Mouse (Mus musculus) gastrocnemius, postnatal 10 days (tissue): ENCODE measurements around the gene Sqor. TPM values are rescaled to one million over a fixed set of nuclear protein-coding genes. Genes with fewer than 3 reads are reported as not detected.

Experiments used
- DNase-seq: peaks from one replicate; pipeline ENCODE4 v3.0.0; 2021; ENCODE audit warnings: mixed read lengths
- long read RNA-seq, 2 experiments: library from polyadenylated mRNA; stranded (forward); transcript quantifications; one replicate each; pipeline ENCODE4 v2.0.0; 2021
- total RNA-seq, 2 experiments: library from RNA; stranded (reverse); gene quantifications; 2 replicates each; pipeline ENCODE4 v1.2.3; 2021

Gene Sqor
- 10 to 100 TPM; 10.4 to 11.2 TPM for total RNA-seq
- long read RNA-seq, experiment 1, transcript Sqor-201 (10 exons, 1,804 nt), result major isoform, 7 of 10 reads
- long read RNA-seq, experiment 1, partial matches to known transcripts, result 1 of 10 reads
- long read RNA-seq, experiment 1, other reads (novel, unspliced or antisense), result 2 of 10 reads
- long read RNA-seq, experiment 2, transcript Sqor-201 (10 exons, 1,804 nt), result major isoform, 12 of 15 reads
- long read RNA-seq, experiment 2, partial matches to known transcripts, result 0 of 15 reads
- long read RNA-seq, experiment 2, other reads (novel, unspliced or antisense), result 3 of 15 reads

- peak; percentile 70 for DNase-seq
These were observed at the start of gene Sqor for GRCm38 (mm10) chr2:122765071-122765793. Gene Sqor, plus strand, starts transcription at chr2:122765237.

- DNase-seq, result no peak
These were observed 48.7 kb upstream of the Sqor start for GRCm38 (mm10) chr2:122716301-122716842.

DNA sequence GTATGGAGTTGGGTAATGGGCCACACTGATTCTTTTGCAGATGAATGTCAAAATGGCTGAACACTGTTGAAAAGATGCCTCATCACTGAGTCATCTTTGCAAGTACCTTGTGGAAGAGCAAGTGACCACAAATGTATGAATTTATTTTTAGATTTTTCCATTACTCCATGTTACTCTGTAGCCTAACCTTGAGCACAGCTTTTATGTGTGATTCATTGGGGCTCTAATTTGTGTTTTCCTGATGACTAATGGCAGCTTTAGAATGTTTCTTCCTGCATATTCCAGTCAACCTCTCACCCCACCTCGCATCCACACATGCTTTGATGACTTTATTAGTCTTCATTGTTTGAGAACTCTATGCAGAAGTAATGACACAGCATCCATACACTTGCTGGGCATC lies 45.8 kb upstream of the Sqor start:
- DNase-seq, result no peak

GRCm38 (mm10) chr2:122720564-122720963 lies 44.5 kb upstream of the Sqor start:
- no peak for DNase-seq

DNA sequence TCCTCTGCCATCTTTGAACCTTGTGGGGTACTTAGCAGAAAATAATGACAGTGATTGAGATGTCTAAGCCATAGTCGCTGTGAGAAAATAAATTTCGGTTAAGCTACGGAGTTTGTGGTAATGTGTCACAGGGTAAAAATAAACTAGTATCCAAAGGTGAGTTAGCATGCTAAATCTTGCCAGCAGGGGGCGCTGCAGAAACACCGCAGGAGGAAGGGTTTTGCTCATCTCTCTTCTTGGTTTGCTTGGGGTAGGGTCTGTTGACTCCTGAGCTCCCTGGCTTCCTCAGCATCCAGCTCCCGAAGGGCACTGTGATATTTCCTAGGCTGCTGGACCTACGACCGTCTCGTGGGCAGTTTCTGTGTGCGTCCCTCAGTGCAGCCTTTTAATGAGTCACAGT lies 39.4 kb upstream of the Sqor start:
- peak; percentile 46 for DNase-seq

- DNase-seq, result no peak
These were observed 33.6 kb upstream of the Sqor start for GRCm38 (mm10) chr2:122731456-122731855.

DNA sequence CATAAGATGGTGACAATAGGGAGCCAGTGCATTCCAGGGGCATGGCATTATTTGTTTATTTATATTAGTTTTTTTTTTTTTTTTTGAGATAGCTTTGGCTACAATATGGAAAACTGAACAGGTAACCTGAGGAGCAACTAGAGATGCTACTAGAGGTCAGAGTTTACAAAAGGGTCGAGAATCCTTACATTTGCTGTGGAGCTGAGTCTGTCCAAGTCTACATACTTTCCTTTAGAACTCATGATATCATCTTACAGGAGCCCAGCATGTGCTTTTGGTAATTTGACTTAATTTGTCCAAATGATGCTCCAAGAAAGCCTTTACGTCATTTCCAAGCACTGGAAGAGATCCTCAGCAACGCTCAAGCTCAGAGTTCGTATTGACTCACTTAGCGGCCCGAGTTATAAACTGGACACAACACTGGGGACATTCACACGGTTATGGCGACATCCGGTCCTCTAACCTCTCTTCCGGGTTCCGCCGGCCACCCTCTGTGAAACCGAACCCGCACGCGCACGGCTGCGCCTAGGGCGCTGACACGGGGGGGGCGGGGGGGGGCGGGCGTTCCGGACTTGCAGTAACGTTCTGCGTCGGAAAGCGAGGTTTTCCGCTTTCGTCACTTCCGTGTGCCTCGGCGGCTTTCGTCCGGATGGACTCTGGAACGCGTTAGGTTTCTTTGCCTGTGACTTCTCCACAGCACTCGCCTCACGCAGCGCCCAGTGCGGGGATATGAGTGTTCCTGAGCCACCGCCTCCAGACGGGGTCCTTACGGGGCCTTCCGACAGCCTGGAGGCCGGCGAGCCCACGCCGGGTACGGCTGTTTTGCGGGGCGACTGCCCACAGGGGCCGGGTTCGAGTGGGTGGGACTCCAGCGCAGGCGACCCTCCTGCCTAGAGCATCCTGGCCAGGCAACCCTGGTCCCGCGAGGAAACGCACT lies 26.9 kb upstream of the Sqor start, which contains the start of gene Bloc1s6:
TSS of gene Bloc1s6 (plus strand) at position 610 of the 937 bp plus-strand sequence.
- peak; percentile 85 for DNase-seq

DNA sequence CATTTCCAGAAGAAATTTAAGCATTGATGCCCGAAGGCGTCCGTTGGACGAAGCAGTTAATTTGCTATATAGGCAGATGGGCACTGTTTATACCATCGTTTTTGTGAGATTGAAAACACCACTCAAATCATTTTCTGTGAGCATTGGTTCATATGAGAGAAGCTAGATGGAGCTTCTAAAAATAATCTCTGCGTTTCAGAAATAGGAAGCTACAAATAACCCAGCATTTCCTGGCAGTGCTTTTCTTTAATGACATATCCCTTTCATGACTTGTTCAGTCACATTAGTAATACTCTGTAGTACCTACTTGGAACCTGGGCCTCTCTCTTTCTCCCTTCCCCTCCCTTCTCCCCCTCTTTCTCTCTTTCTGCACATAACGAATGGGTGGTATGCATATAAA lies 26.0 kb upstream of the Sqor start:
- DNase-seq, result no peak

DNA sequence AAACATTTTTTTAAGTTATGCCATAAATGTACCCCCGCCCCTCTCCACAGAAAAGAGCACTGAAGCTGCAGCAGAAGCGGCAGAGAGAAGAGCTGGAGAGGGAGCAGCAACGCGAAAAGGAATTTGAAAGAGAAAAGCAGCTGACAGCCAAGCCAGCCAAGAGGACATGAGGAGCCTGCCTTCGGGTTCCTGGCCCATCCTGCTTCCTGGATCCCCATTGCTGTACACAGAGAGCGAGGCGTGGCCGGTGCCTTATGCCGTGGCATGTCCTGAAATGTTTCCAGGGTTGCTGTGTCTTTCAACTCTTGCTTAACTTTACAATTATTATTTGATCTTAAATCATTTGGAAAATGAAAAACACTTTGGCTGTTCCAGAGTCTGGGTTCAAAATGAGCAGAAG lies 18.6 kb upstream of the Sqor start:
- no peak for DNase-seq

- peak; percentile 51 for DNase-seq
These were observed 11.2 kb upstream of the Sqor start for GRCm38 (mm10) chr2:122753739-122754343.

DNA sequence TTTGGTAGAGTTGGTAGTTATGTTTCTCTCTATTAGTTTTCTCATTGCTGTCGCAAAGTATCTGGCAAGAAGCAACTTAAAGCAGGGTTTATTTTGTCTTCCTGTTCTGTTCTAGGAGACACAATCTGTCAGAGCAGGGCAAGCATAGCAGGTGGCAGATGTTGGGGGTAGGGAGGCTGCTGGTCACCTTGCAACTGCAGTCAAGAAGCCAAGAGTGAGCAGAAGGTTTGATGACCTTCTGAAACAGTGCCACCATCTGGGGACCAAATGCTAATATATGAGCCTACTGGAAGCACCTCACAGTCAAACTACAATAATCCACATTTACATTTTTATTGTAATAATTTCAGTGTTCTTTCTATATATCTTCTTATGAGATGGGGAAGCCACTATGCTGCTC lies 5.2 kb upstream of the Sqor start:
- no peak for DNase-seq

GRCm38 (mm10) chr2:122762991-122763390 lies 2.0 kb upstream of the Sqor start:
- DNase-seq, result no peak

GRCm38 (mm10) chr2:122764526-122764925 lies 511 bp upstream of the Sqor start:
- DNase-seq, result no peak

GRCm38 (mm10) chr2:122765794-122766145 lies 733 bp downstream of the Sqor start:
- no peak for DNase-seq

DNA sequence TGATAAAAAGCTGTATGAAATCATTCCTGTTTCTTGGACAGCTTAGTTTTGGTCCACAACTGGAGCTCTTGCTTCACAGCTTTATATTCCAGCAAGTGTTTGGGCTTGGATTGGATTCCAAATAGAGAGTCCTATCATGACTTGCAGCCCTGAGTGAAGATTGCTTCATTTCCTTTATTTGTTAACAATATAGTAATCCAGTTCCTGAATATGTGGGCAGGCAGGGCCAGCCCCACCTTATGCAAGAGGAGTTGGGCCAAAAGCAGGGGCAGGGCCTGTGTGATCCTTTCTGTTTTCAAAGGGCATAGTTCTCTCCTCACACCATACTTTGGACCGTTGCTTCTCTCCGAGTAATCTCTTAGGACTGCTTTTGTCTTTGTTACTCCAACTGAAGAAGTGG lies 6.0 kb downstream of the Sqor start:
- DNase-seq, result no peak

GRCm38 (mm10) chr2:122772899-122773298 lies 7.9 kb downstream of the Sqor start:
- DNase-seq, result no peak

DNA sequence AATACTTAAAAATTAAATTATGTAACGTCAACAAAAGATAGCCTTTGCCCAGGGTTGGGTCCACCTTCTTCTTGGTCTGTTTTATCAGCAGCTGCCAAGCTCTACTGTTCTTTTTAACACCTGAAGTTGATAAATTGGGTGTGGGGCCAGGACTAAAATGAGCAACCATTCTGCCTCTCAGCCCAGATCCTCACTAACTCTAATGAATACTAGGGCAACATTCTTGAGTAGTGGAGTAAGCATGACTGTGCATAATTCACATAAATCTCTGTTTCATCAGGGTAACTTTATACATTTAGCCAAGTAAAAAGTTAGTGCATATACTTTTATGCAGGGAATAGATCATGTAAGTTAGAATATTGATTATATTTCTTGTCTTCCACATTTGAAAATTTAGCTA lies 10.5 kb downstream of the Sqor start:
- DNase-seq, result no peak

GRCm38 (mm10) chr2:122776823-122777222 lies 11.8 kb downstream of the Sqor start:
- DNase-seq, result no peak

DNA sequence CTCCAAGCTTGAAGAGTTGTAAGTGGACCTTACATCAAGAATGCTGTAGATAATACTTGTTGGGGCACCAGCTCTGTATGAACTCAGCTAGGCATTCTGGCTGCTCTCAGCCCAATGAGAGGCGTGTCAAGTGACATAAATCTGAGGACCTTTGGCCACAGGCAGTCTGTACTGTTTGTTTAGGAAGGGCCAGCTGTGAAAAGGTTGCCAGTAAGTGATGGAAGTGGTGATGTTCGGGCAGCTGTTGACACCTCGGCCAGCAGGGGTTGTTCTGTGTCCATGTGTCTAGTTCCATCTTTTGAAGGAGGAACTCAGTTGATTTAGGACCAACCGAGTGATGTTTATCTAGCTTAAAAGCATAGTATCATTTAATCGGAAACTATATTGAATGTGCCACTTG lies 14.9 kb downstream of the Sqor start:
- DNase-seq, result no peak

DNA sequence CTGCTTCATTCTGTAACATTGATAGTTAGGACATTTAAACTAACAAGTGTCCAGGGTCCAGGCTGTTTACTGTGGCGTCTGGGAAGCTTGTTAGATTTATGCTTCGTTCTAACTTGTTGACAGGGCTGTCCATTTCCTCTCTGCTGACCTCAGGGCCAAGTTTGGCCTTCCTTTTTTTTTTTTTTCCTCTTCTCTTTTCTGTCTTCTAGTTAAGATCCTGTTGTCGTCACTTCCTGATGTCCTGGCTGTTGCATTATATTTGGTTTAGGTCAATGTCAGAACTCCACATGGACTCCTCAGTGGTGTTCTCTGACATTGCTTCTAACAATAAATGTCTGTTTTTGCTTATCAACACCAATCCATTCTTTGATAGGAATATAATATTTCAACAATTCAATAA lies 15.4 kb downstream of the Sqor start:
- DNase-seq, result no peak

DNA sequence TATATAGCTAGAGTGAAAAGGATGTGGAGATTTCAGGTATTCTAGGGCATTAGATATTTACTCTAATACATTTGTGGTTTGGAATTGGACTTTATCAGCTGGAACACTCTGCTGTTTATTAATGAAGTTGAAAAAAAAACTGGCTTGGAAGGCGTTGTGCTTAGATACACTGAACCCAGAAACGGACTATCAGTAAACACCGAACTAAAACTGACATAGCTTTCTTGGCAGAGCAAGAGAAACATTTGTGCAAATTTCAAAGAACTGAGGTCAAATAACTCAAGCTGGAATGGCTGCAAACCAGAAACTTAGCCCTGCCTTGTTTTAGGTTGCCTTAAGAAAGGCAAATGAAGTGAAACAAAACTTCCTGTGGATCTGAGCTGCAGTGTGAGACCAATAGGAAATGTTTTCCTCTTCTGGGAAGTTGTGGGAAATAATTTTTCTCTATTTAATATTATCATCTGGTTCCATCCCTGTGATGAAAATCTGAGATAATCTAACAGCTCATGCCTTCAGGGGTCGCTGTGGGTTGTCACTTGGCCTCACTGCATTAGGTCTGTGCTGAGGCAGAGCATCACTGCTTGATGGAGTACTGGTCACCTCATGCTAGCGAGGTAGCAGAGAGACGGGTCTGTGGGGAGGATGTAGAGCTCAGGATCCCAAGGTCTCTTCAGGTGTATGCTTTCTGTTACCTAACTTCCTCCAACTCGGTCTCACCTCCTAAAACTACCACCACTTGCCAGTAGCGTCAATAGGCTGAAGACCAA lies 16.7 kb downstream of the Sqor start:
- no peak for DNase-seq
